Mouse (Mus musculus) E14TG2a.4 (cell line): ENCODE measurements at regions not wholly inside any gene's neighbourhood (a gene's known extent, or its start where the extent isn't known, plus 50 kb on each side); places are given as distances from the start of the nearest gene placed in this dataset.

ENCODE experiments used
- H3K27me3 ChIP-seq: 2 replicates; pipeline ENCODE4 v1.6.1; 2014; ENCODE audit warnings: low read length, control low read depth; ENCODE audit not compliant: insufficient read depth
- H3K36me3 ChIP-seq: 2 replicates; pipeline ENCODE4 v1.6.1; 2014; ENCODE audit warnings: low read length, control low read depth; ENCODE audit not compliant: insufficient read depth
- H3K4me1 ChIP-seq: replicated peaks from 2 replicates; pipeline ENCODE4 v1.6.1; 2014; ENCODE audit warnings: low read depth, low read length, control low read depth
- H3K4me3 ChIP-seq: replicated peaks from 2 replicates; pipeline ENCODE4 v1.5.1; 2014; ENCODE audit warnings: mild to moderate bottlenecking, low read length
- H3K9me3 ChIP-seq: 2 replicates; pipeline ENCODE4 v1.6.1; 2014; ENCODE audit warnings: low read length, control low read depth
- CTCF ChIP-seq: conservative IDR thresholded peaks from 2 replicates; pipeline ENCODE4 v1.5.1; 2014; ENCODE audit warnings: low read length
- NANOG ChIP-seq: IDR thresholded peaks from 2 replicates; pipeline ENCODE4 v1.6.1; 2014; ENCODE audit warnings: borderline replicate concordance, low read length, mixed read lengths
- POU5F1 ChIP-seq: IDR thresholded peaks from 2 replicates; pipeline ENCODE4 v1.6.1; 2014; ENCODE audit warnings: low read length, borderline replicate concordance

GRCm38 (mm10) chrX:22898698-22899051, 466.2 kb downstream of the Klhl13 start:
- Histone ChIP-seq H3K27me3 (no peaks in the 10 kb centered on the region), H3K4me1 (no peaks in the 10 kb centered on the region), H3K36me3 (no peaks in the 10 kb centered on the region), H3K9me3 (no peaks in the 10 kb centered on the region), H3K4me3 (no peak overlapping the region)
- no peak for TF ChIP-seq CTCF
- TF ChIP-seq NANOG: no peak
- no peak for TF ChIP-seq POU5F1

GRCm38 (mm10) chrX:22898048-22898697, 466.7 kb downstream of the Klhl13 start:
- TF ChIP-seq POU5F1: no peak
- no peak for TF ChIP-seq CTCF
- TF ChIP-seq NANOG: no peak
- H3K9me3 ChIP-seq: no peaks in the 10 kb centered on the region
- H3K4me1 ChIP-seq: no peaks in the 10 kb centered on the region
- H3K36me3 ChIP-seq: no peaks in the 10 kb centered on the region
- H3K4me3 ChIP-seq: no peak overlapping the region
- no peaks in the 10 kb centered on the region for H3K27me3 ChIP-seq

- H3K4me1 ChIP-seq: no peaks in the 10 kb centered on the region
- no peak overlapping the region for H3K4me3 ChIP-seq
- no peaks in the 10 kb centered on the region for H3K9me3 ChIP-seq
- no peaks in the 10 kb centered on the region for H3K36me3 ChIP-seq
- no peak for TF ChIP-seq NANOG
- no peak for TF ChIP-seq POU5F1
- TF ChIP-seq CTCF: no peak
- H3K27me3 ChIP-seq: no peaks in the 10 kb centered on the region
Observed at GRCm38 (mm10) chrX:22869791-22870190, 495.1 kb downstream of the Klhl13 start.

GRCm38 (mm10) chrX:22849522-22850495, 515.1 kb downstream of the Klhl13 start:
- Histone ChIP-seq H3K4me3 (no peak overlapping the region), H3K27me3 (no peaks in the 10 kb centered on the region), H3K36me3 (no peaks in the 10 kb centered on the region), H3K4me1 (0 out of 2 replicates have a peak, but pooled peaks cover 3% of the 10 kb centered on the region), H3K9me3 (peaks cover 7% of the 10 kb centered on the region)
- no peak for TF ChIP-seq NANOG
- no peak for TF ChIP-seq POU5F1
- no peak for TF ChIP-seq CTCF

- TF ChIP-seq NANOG (peak; percentile 80), CTCF (no peak), POU5F1 (no peak)
- 0 out of 2 replicates have a peak, but pooled peaks cover 3% of the 10 kb centered on the region for H3K4me1 ChIP-seq
- H3K27me3 ChIP-seq: no peaks in the 10 kb centered on the region
- no peaks in the 10 kb centered on the region for H3K36me3 ChIP-seq
- no peak overlapping the region for H3K4me3 ChIP-seq
- H3K9me3 ChIP-seq: peaks cover 3% of the 10 kb centered on the region; the same call in 1 of the 2 replicates
Observed at GRCm38 (mm10) chrX:22848778-22849177, 516.1 kb downstream of the Klhl13 start.

GRCm38 (mm10) chrX:22833226-22833625, 531.7 kb downstream of the Klhl13 start:
- H3K27me3 ChIP-seq: no peaks in the 10 kb centered on the region
- H3K4me3 ChIP-seq: no peak overlapping the region
- H3K4me1 ChIP-seq: no peaks in the 10 kb centered on the region
- no peaks in the 10 kb centered on the region for H3K9me3 ChIP-seq
- TF ChIP-seq NANOG: no peak
- no peak for TF ChIP-seq POU5F1
- TF ChIP-seq CTCF: no peak
- H3K36me3 ChIP-seq: no peaks in the 10 kb centered on the region

- H3K36me3 ChIP-seq: no peaks in the 10 kb centered on the region
- TF ChIP-seq NANOG (no peak), CTCF (no peak), POU5F1 (no peak)
- no peaks in the 10 kb centered on the region for H3K4me1 ChIP-seq
- H3K9me3 ChIP-seq: no peaks in the 10 kb centered on the region
- no peak overlapping the region for H3K4me3 ChIP-seq
- no peaks in the 10 kb centered on the region for H3K27me3 ChIP-seq
Observed at GRCm38 (mm10) chrX:22805184-22805583, 559.7 kb downstream of the Klhl13 start.

GRCm38 (mm10) chrX:22769971-22770530, 594.8 kb downstream of the Klhl13 start:
- no peaks in the 10 kb centered on the region for H3K36me3 ChIP-seq
- H3K9me3 ChIP-seq: no peaks in the 10 kb centered on the region
- H3K4me3 ChIP-seq: no peak overlapping the region
- no peaks in the 10 kb centered on the region for H3K4me1 ChIP-seq
- TF ChIP-seq CTCF: no peak
- no peak for TF ChIP-seq POU5F1
- TF ChIP-seq NANOG: no peak
- no peaks in the 10 kb centered on the region for H3K27me3 ChIP-seq
